ENCODE assay signal across 10 mouse cellular contexts in genomic region chr9:66206825-66207224, GRCm38 (mm10). TPM values are rescaled to one million over a fixed set of nuclear protein-coding genes. Genes with fewer than 3 reads are reported as not detected.
A peak's percentile ranks its signal among the peaks of the same experiment; 100 is the strongest.
DNase-seq lines count a peak whose midpoint lies in the region; ATAC-seq and TF ChIP-seq lines count a peak whose summit lies in the region.
"Had no signal": no experiment of that assay in that cellular context is flagged by ENCODE, and none has a peak within 500 bp of the region (broad histone marks: within the 10 kb centered on the region; RNA-seq: fewer than 3 reads in every experiment).

No protein-coding gene starts in this region.

- peak; percentile 24; the same call in 1 of the 2 replicates for ATAC-seq in lung, embryonic 14.5 days (ENCODE audit: insufficient read depth)
- ATAC-seq: hindbrain, postnatal 0 days had no signal

- no peak overlapping the region for H3K4me3 ChIP-seq in lung, embryonic 14.5 days (ENCODE audit: low read depth, low read length)
- no peak overlapping the region for H3K4me3 ChIP-seq in left cerebral cortex, adult 2 months
- H3K4me3 ChIP-seq: lung, embryonic 15.5 days had no signal

- H3K27ac ChIP-seq in lung, embryonic 14.5 days (ENCODE audit: low read depth), result no peak overlapping the region
- no peak overlapping the region for H3K27ac ChIP-seq in left cerebral cortex, adult 2 months
- H3K27ac ChIP-seq: hindbrain, postnatal 0 days; lung, embryonic 15.5 days had no signal

- no peaks in the 10 kb centered on the region for H3K27me3 ChIP-seq in lung, embryonic 14.5 days (ENCODE audit: insufficient read depth, low read length)
- H3K27me3 ChIP-seq: lung, embryonic 15.5 days had no signal

- intact Hi-C loops in heart, postnatal 10 days (cut with DNase I), result no loop called here
- intact Hi-C loops in left cerebral cortex, adult 2 months (cut with DNase I), result no loop called here

- WGBS in lung, embryonic 14.5 days, result 26% methylated on average over 5 of the region's 5 CpGs

- 0 out of 2 replicates have a peak, but pooled peaks cover 6% of the 10 kb centered on the region for H3K4me1 ChIP-seq in lung, embryonic 14.5 days (ENCODE audit: insufficient read depth)

- no peaks in the 10 kb centered on the region for H3K36me3 ChIP-seq in lung, embryonic 14.5 days (ENCODE audit: insufficient read depth)
- H3K36me3 ChIP-seq: lung, embryonic 15.5 days had no signal

- peak; percentile 43 for DNase-seq in lung, embryonic 14.5 days
- no peak for DNase-seq in lung, postnatal 14 days
- peak; percentile 51 for DNase-seq in fat pad, adult 2 months (ENCODE audit: extremely low read depth, low read depth, low spot score)
- DNase-seq in heart, postnatal 10 days, result peak; percentile 39 to 52
- DNase-seq in urinary bladder, postnatal 14 days (ENCODE audit: low spot score), result peak; percentile 81
- DNase-seq in layer of hippocampus, postnatal 25 days (ENCODE audit: extremely low spot score in 1 of 2, low spot score in 1 of 2), result no peak
- no peak for DNase-seq in kidney, adult 9 months
- no peak for DNase-seq in left cerebral cortex, adult 2 months (ENCODE audit: extremely low spot score in 1 of 2, low spot score in 2 of 2)

- H3K4me2 ChIP-seq in lung, embryonic 14.5 days, result no peak overlapping the region
- H3K4me2 ChIP-seq: lung, embryonic 15.5 days had no signal

- H3K9me3 ChIP-seq in lung, embryonic 14.5 days (ENCODE audit: low read depth, low read length), result no peaks in the 10 kb centered on the region
- H3K9me3 ChIP-seq: lung, embryonic 15.5 days had no signal

- H3K9ac ChIP-seq in lung, embryonic 14.5 days, result no peak overlapping the region
- H3K9ac ChIP-seq: lung, embryonic 15.5 days had no signal

- TF ChIP-seq CTCF in lung, embryonic 14.5 days (IDR thresholded peaks at IDR 0.05; ENCODE audit: low read depth), result no peak
- TF ChIP-seq CTCF in left cerebral cortex, adult 2 months (IDR thresholded peaks at IDR 0.05), result no peak

RNA-seq across cellular contexts. Expression of gene Dapk2, which starts 48.8 kb away (rescaled TPM):
- 5.9 and 7.6 TPM in 2 replicates for polyA plus RNA-seq in lung, embryonic 14.5 days (2014; fragmentation: Nextera tagmentation; extraction: Ambion mirVana)
- 1 to 10 TPM; 5.1 to 5.3 TPM for total RNA-seq in heart, postnatal 10 days (2021)
- 1 to 10 TPM in 1 of 2 experiments, under 1 TPM in 1; 0.61 to 1.4 TPM for total RNA-seq in layer of hippocampus, postnatal 25 days (2021)
- total RNA-seq in left cerebral cortex, adult 2 months (2021), result 1 to 10 TPM; 2.6 to 2.8 TPM

Comparison
In these comparisons a context has a peak if more than half of its experiments do, and no peak if none do; other contexts are left out.
1. DNase-seq: peak in lung, embryonic 14.5 days (single experiment), fat pad, adult 2 months (single experiment), heart, postnatal 10 days (2 of 2) and urinary bladder, postnatal 14 days (single experiment); none in lung, postnatal 14 days (single experiment), layer of hippocampus, postnatal 25 days (0 of 2), kidney, adult 9 months (single experiment) and left cerebral cortex, adult 2 months (0 of 2).